Mouse (Mus musculus): Measurements from ENCODE around the gene Gabra2. TPM values are rescaled to one million over a fixed set of nuclear protein-coding genes. Genes with fewer than 3 reads are reported as not detected.

The Gabra2 gene
- total and polyA plus RNA-seq, 3 experiments: 0.02 to 0.05 TPM; not detected in 1

- intact Hi-C loops (cut with DNase I): no loop called here
- Histone ChIP-seq H3K79me2 (replicated peaks; ENCODE audit: control insufficient read depth, insufficient read depth, low read length) (no peaks in the 10 kb centered on the region), H3K4me1 (ENCODE audit: control insufficient read depth, insufficient read depth, low read length) (no peaks in the 10 kb centered on the region), H3K27ac (no peak overlapping the region), H3K27me3 (ENCODE audit: control insufficient read depth, insufficient read depth, low read length) (no peaks in the 10 kb centered on the region), H3K36me3 (ENCODE audit: control insufficient read depth, insufficient read depth, low read length) (no peaks in the 10 kb centered on the region), H3K4me3 (no peak overlapping the region), H3K9ac (ENCODE audit: low read depth, low read length) (no peak overlapping the region)
- no peak for DNase-seq
- WGBS: 53% methylated on average over 13 of the region's 13 CpGs
- TF ChIP-seq EP300 (IDR thresholded peaks at IDR 0.05; ENCODE audit: insufficient read depth, low read depth, low read length) (no peak), CTCF (IDR thresholded peaks at IDR 0.05) (no peak), POLR2A (IDR thresholded peaks at IDR 0.05; ENCODE audit: insufficient read depth, low read depth, low read length) (no peak)
Observed at GRCm38 (mm10) chr5:70995617-70996325, 99.9 kb downstream of the Gabra2 start.

- Histone ChIP-seq H3K79me2 (replicated peaks; ENCODE audit: control insufficient read depth, insufficient read depth, low read length) (no peaks in the 10 kb centered on the region), H3K27me3 (ENCODE audit: control insufficient read depth, insufficient read depth, low read length) (no peaks in the 10 kb centered on the region), H3K4me1 (ENCODE audit: control insufficient read depth, insufficient read depth, low read length) (no peaks in the 10 kb centered on the region), H3K36me3 (ENCODE audit: control insufficient read depth, insufficient read depth, low read length) (no peaks in the 10 kb centered on the region), H3K9ac (ENCODE audit: low read depth, low read length) (no peak overlapping the region), H3K27ac (no peak overlapping the region), H3K4me3 (no peak overlapping the region)
- intact Hi-C loops (cut with DNase I): no loop called here
- DNase-seq: no peak
- WGBS: 34% methylated on average over 2 of the region's 2 CpGs
- TF ChIP-seq EP300 (IDR thresholded peaks at IDR 0.05; ENCODE audit: insufficient read depth, low read depth, low read length) (no peak), POLR2A (IDR thresholded peaks at IDR 0.05; ENCODE audit: insufficient read depth, low read depth, low read length) (no peak), CTCF (IDR thresholded peaks at IDR 0.05) (no peak)
Observed at GRCm38 (mm10) chr5:70993281-70993680, 102.4 kb downstream of the Gabra2 start.

GRCm38 (mm10) chr5:70990891-70991290 lies 104.8 kb downstream of the Gabra2 start:
- H3K4me3 ChIP-seq: no peak overlapping the region
- intact Hi-C loops (cut with DNase I): no loop called here
- no peak for TF ChIP-seq EP300 (IDR thresholded peaks at IDR 0.05; ENCODE audit: insufficient read depth, low read depth, low read length)
- no peak for TF ChIP-seq POLR2A (IDR thresholded peaks at IDR 0.05; ENCODE audit: insufficient read depth, low read depth, low read length)
- TF ChIP-seq CTCF (IDR thresholded peaks at IDR 0.05): no peak

More at GRCm38 (mm10) chr5:70990891-70991290, 104.8 kb downstream of the Gabra2 start:
- Histone ChIP-seq H3K79me2 (replicated peaks; ENCODE audit: control insufficient read depth, insufficient read depth, low read length) (no peaks in the 10 kb centered on the region), H3K4me1 (ENCODE audit: control insufficient read depth, insufficient read depth, low read length) (no peaks in the 10 kb centered on the region), H3K27me3 (ENCODE audit: control insufficient read depth, insufficient read depth, low read length) (no peaks in the 10 kb centered on the region), H3K27ac (no peak overlapping the region), H3K9ac (ENCODE audit: low read depth, low read length) (no peak overlapping the region), H3K36me3 (ENCODE audit: control insufficient read depth, insufficient read depth, low read length) (no peaks in the 10 kb centered on the region)
- no peak for DNase-seq
- 69% methylated on average over 3 of the region's 3 CpGs for WGBS
